Mouse (Mus musculus) MEL-GATA-1-ER (cell line): ENCODE results near the gene Filip1.

ENCODE experiments used
- DNase-seq: peaks from one replicate; pipeline ENCODE4 v3.0.0-alpha.2; 2012; ENCODE audit warnings: low read depth; ENCODE audit errors: extremely low read depth

The Filip1 gene

GRCm38 (mm10) chr9:79950038-79950437, 62.6 kb downstream of the Filip1 start:
- DNase-seq: no peak

GRCm38 (mm10) chr9:79948376-79948775, 64.3 kb downstream of the Filip1 start:
- no peak for DNase-seq

GRCm38 (mm10) chr9:79947973-79948372, 64.7 kb downstream of the Filip1 start:
- no peak for DNase-seq

GRCm38 (mm10) chr9:79947414-79947813, 65.2 kb downstream of the Filip1 start:
- DNase-seq: no peak

GRCm38 (mm10) chr9:79944872-79945271, 67.8 kb downstream of the Filip1 start:
- no peak for DNase-seq

- no peak for DNase-seq
Observed at GRCm38 (mm10) chr9:79943986-79944385, 68.7 kb downstream of the Filip1 start.

GRCm38 (mm10) chr9:79938416-79939206, 74.0 kb downstream of the Filip1 start:
- DNase-seq: no peak

- no peak for DNase-seq
Observed at GRCm38 (mm10) chr9:79937570-79937969, 75.1 kb downstream of the Filip1 start.

GRCm38 (mm10) chr9:79932578-79932977, 80.1 kb downstream of the Filip1 start:
- peak; percentile 46 for DNase-seq

- DNase-seq: no peak
Observed at GRCm38 (mm10) chr9:79928092-79928491, 84.6 kb downstream of the Filip1 start.

- no peak for DNase-seq
Observed at GRCm38 (mm10) chr9:79927156-79927870, 85.3 kb downstream of the Filip1 start.

GRCm38 (mm10) chr9:79926464-79927155, 86.0 kb downstream of the Filip1 start:
- DNase-seq: no peak

- DNase-seq: no peak
Observed at GRCm38 (mm10) chr9:79925950-79926349, 86.7 kb downstream of the Filip1 start.

- DNase-seq: no peak
Observed at GRCm38 (mm10) chr9:79923262-79923661, 89.4 kb downstream of the Filip1 start.

GRCm38 (mm10) chr9:79922493-79922760, 90.2 kb downstream of the Filip1 start:
- DNase-seq: no peak

GRCm38 (mm10) chr9:79921701-79922492, 90.8 kb downstream of the Filip1 start:
- no peak for DNase-seq

GRCm38 (mm10) chr9:79920540-79920933, 92.1 kb downstream of the Filip1 start:
- no peak for DNase-seq

GRCm38 (mm10) chr9:79919750-79920539, 92.7 kb downstream of the Filip1 start:
- DNase-seq: no peak

- DNase-seq: peak; percentile 24
Observed at GRCm38 (mm10) chr9:79919303-79919721, 93.3 kb downstream of the Filip1 start.

- no peak for DNase-seq
Observed at GRCm38 (mm10) chr9:79918325-79919117, 94.1 kb downstream of the Filip1 start.
